Mouse (Mus musculus) G1E-ER4 (cell line): ENCODE measurements around the gene A930017K11Rik. TPM values are rescaled to one million over a fixed set of nuclear protein-coding genes. Genes with fewer than 3 reads are reported as not detected.
A peak's percentile ranks its signal among the peaks of the same experiment; 100 is the strongest.

ENCODE experiments used
- GATA1 ChIP-seq: IDR thresholded peaks from one replicate; pipeline ENCODE4 v1.8.0; 2012; ENCODE audit warnings: low read length, inconsistent platforms
- polyA plus RNA-seq: library from polyadenylated mRNA; stranded (reverse); fragments of >175 nt; gene quantifications from 2 replicates; pipeline ENCODE4 v1.2.3, GENCODE M21; 2012

Gene A930017K11Rik
- polyA plus RNA-seq, 1 experiment: 0.15 TPM

GRCm38 (mm10) chr17:25918037-25918750 is 34.2 kb downstream of the A930017K11Rik start:
- no peak for TF ChIP-seq GATA1

GRCm38 (mm10) chr17:25916931-25917647 is 35.3 kb downstream of the A930017K11Rik start:
- no peak for TF ChIP-seq GATA1

GRCm38 (mm10) chr17:25914295-25914694 is 38.1 kb downstream of the A930017K11Rik start:
- no peak for TF ChIP-seq GATA1

- TF ChIP-seq GATA1: peak; percentile 43
These were observed 38.5 kb downstream of the A930017K11Rik start for GRCm38 (mm10) chr17:25913877-25914275.

GRCm38 (mm10) chr17:25913186-25913876 is 39.0 kb downstream of the A930017K11Rik start:
- TF ChIP-seq GATA1: no peak

- TF ChIP-seq GATA1: no peak
These were observed 40.5 kb downstream of the A930017K11Rik start for GRCm38 (mm10) chr17:25911816-25912215.

GRCm38 (mm10) chr17:25907640-25908039 is 44.7 kb downstream of the A930017K11Rik start:
- TF ChIP-seq GATA1: no peak

- TF ChIP-seq GATA1: no peak
These were observed 49.3 kb downstream of the A930017K11Rik start for GRCm38 (mm10) chr17:25903061-25903460.

GRCm38 (mm10) chr17:25900193-25900592 is 52.2 kb downstream of the A930017K11Rik start:
- no peak for TF ChIP-seq GATA1

Other genes starting within 250 kb of the A930017K11Rik start
- not detected in 2 replicates for gene Gng13, start 235.4 kb downstream of the A930017K11Rik start, polyA plus RNA-seq
- 75.4 and 82.7 TPM in 2 replicates for gene Chtf18, start 225.1 kb downstream of the A930017K11Rik start, polyA plus RNA-seq
- gene Rpusd1, start 224.9 kb downstream of the A930017K11Rik start, polyA plus RNA-seq: 41.1 and 46.1 TPM in 2 replicates
- not detected in 2 replicates for gene Mslnl, start 216.5 kb downstream of the A930017K11Rik start, polyA plus RNA-seq
- gene Msln, start 198.2 kb downstream of the A930017K11Rik start, polyA plus RNA-seq: not detected in 2 replicates
- 17.0 and 20.0 TPM in 2 replicates for gene Narfl, start 178.8 kb downstream of the A930017K11Rik start, polyA plus RNA-seq
- gene Haghl, start 166.9 kb downstream of the A930017K11Rik start, polyA plus RNA-seq: 31.3 and 32.7 TPM in 2 replicates
- 0.04 TPM in 1 of 2 replicates, not detected in the other for gene Ccdc78, start 166.0 kb downstream of the A930017K11Rik start, polyA plus RNA-seq
- 28.7 and 30.6 TPM in 2 replicates for gene Fam173a, start 159.7 kb downstream of the A930017K11Rik start, polyA plus RNA-seq
- not detected in 2 replicates for gene AC134908.4, start 156.9 kb downstream of the A930017K11Rik start, polyA plus RNA-seq
- gene Metrn, start 155.4 kb downstream of the A930017K11Rik start, polyA plus RNA-seq: 182 and 238 TPM in 2 replicates
- gene Fbxl16, start 143.5 kb downstream of the A930017K11Rik start, polyA plus RNA-seq: not detected in 2 replicates
- gene Wdr24, start 128.9 kb downstream of the A930017K11Rik start, polyA plus RNA-seq: 4.2 and 10.5 TPM in 2 replicates
- gene Jmjd8, start 123.7 kb downstream of the A930017K11Rik start, polyA plus RNA-seq: 0.11 TPM in 2 replicates
- gene Stub1, start 119.2 kb downstream of the A930017K11Rik start, polyA plus RNA-seq: 90.4 and 95.1 TPM in 2 replicates
- 1.9 and 2.4 TPM in 2 replicates for gene Rhbdl1, start 115.3 kb downstream of the A930017K11Rik start, polyA plus RNA-seq
- gene Gm20683, start 110.8 kb downstream of the A930017K11Rik start, polyA plus RNA-seq: 10.1 and 12.3 TPM in 2 replicates
- 207 and 251 TPM in 2 replicates for gene Rhot2, start 107.7 kb downstream of the A930017K11Rik start, polyA plus RNA-seq
- gene Wdr90, start 91.1 kb downstream of the A930017K11Rik start, polyA plus RNA-seq: 6.9 and 14.5 TPM in 2 replicates
- 175 and 225 TPM in 2 replicates for gene Mcrip2, start 83.8 kb downstream of the A930017K11Rik start, polyA plus RNA-seq
- 67.3 and 82.1 TPM in 2 replicates for gene Mettl26, start 77.5 kb downstream of the A930017K11Rik start, polyA plus RNA-seq
- 1.6 and 1.9 TPM in 2 replicates for gene Wfikkn1, start 71.7 kb downstream of the A930017K11Rik start, polyA plus RNA-seq
- 12.9 and 13.4 TPM in 2 replicates for gene Rab40c, start 32.8 kb downstream of the A930017K11Rik start, polyA plus RNA-seq
- gene Pigq, start 7.6 kb downstream of the A930017K11Rik start, polyA plus RNA-seq: 89.1 and 149 TPM in 2 replicates
- 0.31 and 0.85 TPM in 2 replicates for gene Nhlrc4, start 7.6 kb downstream of the A930017K11Rik start, polyA plus RNA-seq
- gene Capn15, start 33.2 kb upstream of the A930017K11Rik start, polyA plus RNA-seq: 46.6 and 49.5 TPM in 2 replicates
- 12.7 and 17.0 TPM in 2 replicates for gene Rab11fip3, start 117.0 kb upstream of the A930017K11Rik start, polyA plus RNA-seq
- gene Decr2, start 137.8 kb upstream of the A930017K11Rik start, polyA plus RNA-seq: 0.24 and 0.41 TPM in 2 replicates
- gene Nme4, start 143.0 kb upstream of the A930017K11Rik start, polyA plus RNA-seq: 120 and 155 TPM in 2 replicates
- gene Tmem8, start 160.7 kb upstream of the A930017K11Rik start, polyA plus RNA-seq: 1.8 and 2.1 TPM in 2 replicates
- gene Mrpl28, start 170.9 kb upstream of the A930017K11Rik start, polyA plus RNA-seq: 257 and 305 TPM in 2 replicates
- 45.3 and 47.1 TPM in 2 replicates for gene Axin1, start 186.1 kb upstream of the A930017K11Rik start, polyA plus RNA-seq
- gene Pdia2, start 246.5 kb upstream of the A930017K11Rik start, polyA plus RNA-seq: 3.8 and 5.2 TPM in 2 replicates